Mouse (Mus musculus) small intestine, adult 2 months (tissue): ENCODE results near the gene Eprs. TPM values are rescaled to one million over a fixed set of nuclear protein-coding genes. Genes with fewer than 3 reads are reported as not detected.

ENCODE experiments used
- H3K27ac ChIP-seq: fragments of 200-500 bp; 2 replicates; pipeline ENCODE4 v1.5.1; 2012; ENCODE audit warnings: low read depth, low read length, control low read depth, inconsistent platforms; ENCODE audit not compliant: insufficient read depth
- H3K27me3 ChIP-seq: fragments of 200-500 bp; 2 replicates; pipeline ENCODE4 v1.6.1; 2012; ENCODE audit warnings: mild to moderate bottlenecking, moderate library complexity, low read length, inconsistent platforms; ENCODE audit not compliant: control insufficient read depth, insufficient read depth
- H3K36me3 ChIP-seq: fragments of 200-500 bp; 2 replicates; pipeline ENCODE4 v1.6.1; 2012; ENCODE audit warnings: mild to moderate bottlenecking, low read length, control low read depth, inconsistent platforms; ENCODE audit not compliant: control insufficient read depth, insufficient read depth
- H3K4me1 ChIP-seq: fragments of 200-500 bp; 2 replicates; pipeline ENCODE4 v1.6.1; 2012; ENCODE audit warnings: low read length, inconsistent platforms, mixed read lengths; ENCODE audit not compliant: control insufficient read depth, insufficient read depth, insufficient read length
- H3K4me3 ChIP-seq: fragments of 200-500 bp; 2 replicates; pipeline ENCODE4 v1.5.1; 2012; ENCODE audit warnings: low read depth, mild to moderate bottlenecking, control low read depth, inconsistent platforms, low read length, moderate library complexity
- CTCF ChIP-seq: fragments of 200-500 bp; IDR thresholded peaks from 2 replicates; pipeline ENCODE4 v1.5.1; 2012; ENCODE audit warnings: low read depth, mild to moderate bottlenecking, control low read depth, inconsistent platforms, low read length, moderate library complexity, mixed read lengths; ENCODE audit not compliant: insufficient replicate concordance, insufficient read length; ENCODE audit errors: extremely low read depth
- POLR2A ChIP-seq: fragments of 200-500 bp; IDR thresholded peaks from 2 replicates; pipeline ENCODE4 v1.6.1; 2012; ENCODE audit warnings: low read depth, mild to moderate bottlenecking, control low read depth, inconsistent platforms, low read length, moderate library complexity
- WGBS: fragments of 180-500 bp; shearing (Covaris S2); methylation state at CpG from one replicate; pipeline ENCODE4 v1.1.7; 2018; 5-methylcytosine and 5-hydroxymethylcytosine counted together
- polyA plus RNA-seq: library from polyadenylated mRNA; depleted of rRNA; stranded (reverse); fragments of >200 nt; gene quantifications from 2 replicates; pipeline ENCODE4 v1.2.3, GENCODE M21; 2012; rRNA removed

Eprs gene
- polyA plus RNA-seq, 1 experiment, result 3.0 TPM

DNA sequence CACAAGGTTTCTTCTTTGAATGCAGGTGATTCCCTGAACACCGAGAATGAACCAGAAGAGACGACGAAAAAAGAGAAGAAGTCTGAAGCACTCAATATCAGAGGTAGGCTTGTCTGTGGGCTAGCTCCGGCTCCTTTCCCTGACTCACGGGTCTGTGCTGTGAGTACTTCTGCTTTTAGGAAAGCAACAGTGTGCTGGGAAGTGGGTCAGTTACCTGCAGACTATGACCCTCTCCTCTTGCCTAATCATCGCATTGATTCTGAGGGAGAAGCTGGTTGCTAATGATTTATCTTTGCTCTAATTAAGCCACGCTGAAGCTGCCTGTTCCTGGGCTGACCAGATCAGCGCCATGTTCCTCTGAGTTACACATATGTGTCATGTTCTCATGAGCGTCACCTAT is 93.5 kb downstream of the Eprs start:
- TF ChIP-seq CTCF (no peak), POLR2A (no peak)
- peaks cover 10% of the 10 kb centered on the region; the same call in 1 of the 2 replicates for H3K27me3 ChIP-seq
- 63% methylated on average over 9 of the region's 9 CpGs for WGBS
- H3K4me1 ChIP-seq, result peaks cover 12% of the 10 kb centered on the region
- H3K4me3 ChIP-seq, result peak overlapping the region; percentile 25; the same call in 1 of the 2 replicates
- H3K36me3 ChIP-seq, result peaks cover 1% of the 10 kb centered on the region
- H3K27ac ChIP-seq, result no peak overlapping the region

DNA sequence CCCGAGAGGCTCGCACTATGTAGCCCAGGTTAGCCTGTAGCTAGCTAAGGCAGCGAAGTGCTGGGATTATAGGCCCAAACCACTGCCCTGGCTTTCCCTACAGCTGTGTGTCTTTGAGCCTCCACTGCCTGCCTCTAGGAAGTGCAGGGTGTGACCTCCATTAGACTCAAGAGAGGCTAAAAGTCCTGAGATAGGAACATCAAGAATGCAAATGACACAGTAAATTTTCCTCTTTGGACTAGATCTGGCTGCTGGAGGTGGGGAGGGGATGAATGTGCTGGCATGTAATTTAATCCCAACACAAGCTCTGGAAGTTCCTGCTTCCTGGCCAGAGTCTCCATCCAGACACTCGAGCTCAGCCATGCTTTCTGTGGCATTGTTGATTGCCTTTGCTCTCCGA is 97.3 kb downstream of the Eprs start:
- H3K27me3 ChIP-seq, result peaks cover 9% of the 10 kb centered on the region; the same call in 1 of the 2 replicates
- TF ChIP-seq POLR2A (no peak), CTCF (no peak)
- H3K36me3 ChIP-seq, result peaks cover 12% of the 10 kb centered on the region
- 83% methylated on average over 5 of the region's 5 CpGs for WGBS
- H3K4me1 ChIP-seq, result peaks cover 10% of the 10 kb centered on the region
- H3K27ac ChIP-seq, result no peak overlapping the region
- H3K4me3 ChIP-seq, result no peak overlapping the region

DNA sequence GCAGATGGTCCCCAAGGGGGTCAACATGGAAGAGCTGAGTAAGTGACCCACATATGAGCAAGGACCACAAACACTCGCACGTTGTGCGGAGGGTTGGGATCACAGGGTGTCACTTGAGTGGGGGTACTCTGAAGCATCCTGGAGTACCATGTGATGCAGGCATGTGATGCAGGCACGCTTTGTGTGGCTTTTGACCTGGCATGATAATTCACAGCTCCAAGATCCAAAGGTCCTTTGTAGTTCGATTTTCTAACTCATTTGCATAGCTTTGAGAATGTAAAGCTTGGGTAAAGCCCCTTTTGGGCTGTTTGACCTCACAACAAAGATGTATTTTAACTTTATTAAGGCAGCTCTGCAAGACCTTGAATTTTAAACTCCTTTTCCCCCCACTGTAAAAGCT is 100.0 kb downstream of the Eprs start:
- no peaks in the 10 kb centered on the region; the same call in 1 of the 2 replicates for H3K27me3 ChIP-seq
- H3K36me3 ChIP-seq, result peaks cover 14% of the 10 kb centered on the region
- H3K4me3 ChIP-seq, result no peak overlapping the region
- no peak for TF ChIP-seq POLR2A
- no peak for TF ChIP-seq CTCF
- 68% methylated on average over 5 of the region's 5 CpGs for WGBS
- H3K4me1 ChIP-seq, result peaks cover 4% of the 10 kb centered on the region; the same call in 1 of the 2 replicates
- no peak overlapping the region for H3K27ac ChIP-seq

DNA sequence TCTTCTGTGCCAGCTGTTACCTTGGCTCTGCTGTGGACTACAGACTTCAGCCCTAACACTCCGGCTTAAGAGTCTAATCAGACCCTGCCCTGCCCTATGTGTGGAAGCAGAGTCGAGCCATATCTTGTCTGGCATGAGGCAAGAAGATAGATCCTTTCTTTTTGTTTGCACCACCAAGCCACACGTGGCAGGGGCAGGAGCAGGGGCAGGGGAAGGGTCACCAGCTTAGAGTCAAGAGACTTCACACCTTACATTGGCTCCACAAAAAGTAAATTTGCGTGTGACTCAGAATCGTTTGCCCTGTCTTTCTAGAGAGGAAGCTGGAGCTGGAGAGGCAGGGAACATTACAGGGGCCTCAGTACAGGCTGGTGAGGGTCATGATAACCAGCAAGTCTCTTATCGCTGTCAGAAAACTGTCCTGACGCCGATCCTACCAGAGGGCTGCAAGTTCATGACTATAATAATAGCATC is 106.7 kb downstream of the Eprs start:
- WGBS, result 42% methylated on average over 8 of the region's 8 CpGs
- peaks cover 2% of the 10 kb centered on the region; the same call in 1 of the 2 replicates for H3K36me3 ChIP-seq
- H3K4me1 ChIP-seq, result peaks cover 16% of the 10 kb centered on the region; the same call in 1 of the 2 replicates
- no peak for TF ChIP-seq POLR2A
- no peak for TF ChIP-seq CTCF
- H3K27ac ChIP-seq, result peak overlapping the region; percentile 33; the same call in 1 of the 2 replicates
- H3K4me3 ChIP-seq, result no peak overlapping the region
- H3K27me3 ChIP-seq, result no peaks in the 10 kb centered on the region; the same call in 1 of the 2 replicates

DNA sequence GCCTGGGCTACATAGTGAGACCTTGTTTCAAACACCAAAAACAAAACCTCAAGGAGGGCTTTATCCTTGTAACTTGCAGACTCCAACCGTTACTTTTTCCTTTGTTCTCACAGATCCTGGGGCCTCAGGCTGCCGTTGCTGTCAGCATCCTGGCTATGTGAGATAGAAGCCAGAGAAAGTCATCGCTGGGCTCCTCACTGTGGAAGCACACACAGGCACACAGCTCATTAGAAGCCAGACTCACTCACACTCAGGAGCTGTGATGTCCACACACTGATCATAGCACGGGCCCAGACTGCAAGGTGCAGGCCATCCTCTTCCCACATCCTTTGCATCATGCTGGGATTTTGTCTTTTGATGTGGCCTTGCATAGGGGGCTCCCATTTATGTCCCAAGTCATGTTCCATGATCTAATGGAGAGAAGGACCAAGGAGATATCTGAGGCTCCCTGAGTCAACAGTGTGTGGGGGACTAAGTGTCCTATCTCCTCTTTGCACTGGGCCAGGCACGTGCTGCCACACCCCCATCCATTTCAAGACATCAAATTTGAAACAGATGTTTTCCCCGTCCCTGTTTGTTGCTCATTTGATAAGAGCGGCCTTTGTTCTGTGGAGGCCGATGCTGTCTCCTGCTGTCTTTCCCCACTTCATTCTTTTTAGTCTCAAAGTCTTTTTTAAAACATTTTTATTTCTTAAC is 109.3 kb downstream of the Eprs start:
- no peaks in the 10 kb centered on the region for H3K36me3 ChIP-seq
- no peak overlapping the region for H3K27ac ChIP-seq
- WGBS, result 66% methylated on average over 8 of the region's 8 CpGs
- TF ChIP-seq POLR2A (no peak), CTCF (no peak)
- peaks cover 16% of the 10 kb centered on the region; the same call in 1 of the 2 replicates for H3K4me1 ChIP-seq
- no peak overlapping the region for H3K4me3 ChIP-seq
- H3K27me3 ChIP-seq, result no peaks in the 10 kb centered on the region

- Histone ChIP-seq H3K27ac (no peak overlapping the region), H3K4me1 (peaks cover 16% of the 10 kb centered on the region; the same call in 1 of the 2 replicates), H3K4me3 (no peak overlapping the region), H3K36me3 (no peaks in the 10 kb centered on the region), H3K27me3 (no peaks in the 10 kb centered on the region)
- 88% methylated on average over 4 of the region's 4 CpGs for WGBS
- TF ChIP-seq POLR2A, result no peak
- no peak for TF ChIP-seq CTCF
Measured at GRCm38 (mm10) chr1:185472730-185473129, 109.9 kb downstream of the Eprs start.

GRCm38 (mm10) chr1:185473437-185473836 is 110.6 kb downstream of the Eprs start:
- no peaks in the 10 kb centered on the region for H3K36me3 ChIP-seq
- no peak overlapping the region for H3K27ac ChIP-seq
- no peak for TF ChIP-seq CTCF
- TF ChIP-seq POLR2A, result no peak
- no peak overlapping the region for H3K4me3 ChIP-seq
- WGBS, result 77% methylated on average over 1 of the region's 1 CpGs
- no peaks in the 10 kb centered on the region for H3K27me3 ChIP-seq
- H3K4me1 ChIP-seq, result peaks cover 16% of the 10 kb centered on the region; the same call in 1 of the 2 replicates

Other genes starting within 250 kb of the Eprs start
- 10.5 and 23.6 TPM in 2 replicates for gene Rab3gap2, start 158.9 kb upstream of the Eprs start, polyA plus RNA-seq
- gene Iars2, start 33.6 kb upstream of the Eprs start, polyA plus RNA-seq, result 7.9 and 9.0 TPM in 2 replicates
- 323 and 340 TPM in 2 replicates for gene Bpnt1, start 30.9 kb upstream of the Eprs start, polyA plus RNA-seq
- gene Slc30a10, start 91.8 kb downstream of the Eprs start, polyA plus RNA-seq, result 10.1 and 36.7 TPM in 2 replicates